Mouse (Mus musculus) regulatory T cell (primary cell): ENCODE measurements at regions not wholly inside any gene's neighbourhood (a gene's known extent, or its start where the extent isn't known, plus 50 kb on each side); places are given as distances from the start of the nearest gene placed in this dataset.

Experiments
- in situ Hi-C: fragments of 300-600 bp; cut with MboI, MseI; formaldehyde crosslinking; loops from one replicate; pipeline ENCODE4 v1.15.1; 2025; ENCODE audit warnings: high pct_unique_total_duplicates

- in situ Hi-C loops = no loop called here
Measured at GRCm38 (mm10) chr3:149426023-149426759, 435.8 kb upstream of the Adgrl2 start.

GRCm38 (mm10) chr3:149424306-149424705, 434.0 kb upstream of the Adgrl2 start:
- in situ Hi-C loops = no loop called here

GRCm38 (mm10) chr3:149423491-149423890, 433.1 kb upstream of the Adgrl2 start:
- in situ Hi-C loops = no loop called here

GRCm38 (mm10) chr3:149415081-149415480, 424.7 kb upstream of the Adgrl2 start:
- in situ Hi-C loops = no loop called here

GRCm38 (mm10) chr3:149413114-149413513, 422.8 kb upstream of the Adgrl2 start:
- in situ Hi-C loops = no loop called here

GRCm38 (mm10) chr3:149410518-149410917, 420.2 kb upstream of the Adgrl2 start:
- in situ Hi-C loops = no loop called here

- in situ Hi-C loops = no loop called here
Measured at GRCm38 (mm10) chr3:149408858-149409257, 418.5 kb upstream of the Adgrl2 start.

GRCm38 (mm10) chr3:149405872-149406271, 415.5 kb upstream of the Adgrl2 start:
- in situ Hi-C loops = no loop called here

- in situ Hi-C loops = no loop called here
Measured at GRCm38 (mm10) chr3:149404691-149405090, 414.3 kb upstream of the Adgrl2 start.

- in situ Hi-C loops = no loop called here
Measured at GRCm38 (mm10) chr3:149402496-149402895, 412.1 kb upstream of the Adgrl2 start.

- in situ Hi-C loops = no loop called here
Measured at GRCm38 (mm10) chr3:149395082-149395481, 404.7 kb upstream of the Adgrl2 start.

- in situ Hi-C loops = no loop called here
Measured at GRCm38 (mm10) chr3:149393317-149394172, 403.2 kb upstream of the Adgrl2 start.

GRCm38 (mm10) chr3:149392164-149392563, 401.8 kb upstream of the Adgrl2 start:
- in situ Hi-C loops = no loop called here

GRCm38 (mm10) chr3:149387537-149387936, 397.2 kb upstream of the Adgrl2 start:
- in situ Hi-C loops = no loop called here

- in situ Hi-C loops = no loop called here
Measured at GRCm38 (mm10) chr3:149386027-149386426, 395.7 kb upstream of the Adgrl2 start.

GRCm38 (mm10) chr3:149385336-149385735, 395.0 kb upstream of the Adgrl2 start:
- in situ Hi-C loops = no loop called here

- in situ Hi-C loops = no loop called here
Measured at GRCm38 (mm10) chr3:149381559-149382245, 391.3 kb upstream of the Adgrl2 start.

GRCm38 (mm10) chr3:149381051-149381450, 390.7 kb upstream of the Adgrl2 start:
- in situ Hi-C loops = no loop called here

- in situ Hi-C loops = no loop called here
Measured at GRCm38 (mm10) chr3:149379866-149380472, 389.6 kb upstream of the Adgrl2 start.

GRCm38 (mm10) chr3:149379249-149379865, 389.0 kb upstream of the Adgrl2 start:
- in situ Hi-C loops = no loop called here

GRCm38 (mm10) chr3:149371439-149371838, 381.1 kb upstream of the Adgrl2 start:
- in situ Hi-C loops = no loop called here
